Mouse (Mus musculus) midbrain, embryonic 10.5 days (tissue): ENCODE measurements around the gene Cemip. TPM values are rescaled to one million over a fixed set of nuclear protein-coding genes. Genes with fewer than 3 reads are reported as not detected.

ENCODE experiments used
- DNase-seq: peaks from one replicate; pipeline ENCODE4 v3.0.0-alpha.2; 2017; ENCODE audit warnings: low spot score
- H3K27ac ChIP-seq: fragments of 300-500 bp; sonication (generic); replicated peaks from 2 replicates; pipeline ENCODE4 v1.5.1; 2016; ENCODE audit warnings: mild to moderate bottlenecking
- H3K27me3 ChIP-seq: fragments of 300-500 bp; sonication (generic); 2 replicates; pipeline ENCODE4 v1.6.1; 2016; ENCODE audit warnings: low read depth, mild to moderate bottlenecking; ENCODE audit not compliant: poor library complexity, severe bottlenecking
- H3K36me3 ChIP-seq: fragments of 300-500 bp; sonication (generic); 2 replicates; pipeline ENCODE4 v1.6.1; 2016; ENCODE audit warnings: mild to moderate bottlenecking, moderate library complexity
- H3K4me1 ChIP-seq: fragments of 300-500 bp; sonication (generic); 2 replicates; pipeline ENCODE4 v1.6.1; 2016
- H3K4me3 ChIP-seq: fragments of 300-500 bp; sonication (generic); 2 replicates; pipeline ENCODE4 v1.5.1; 2016; ENCODE audit warnings: mild to moderate bottlenecking, moderate library complexity
- H3K9me3 ChIP-seq: fragments of 300-500 bp; sonication (generic); replicated peaks from 2 replicates; pipeline ENCODE4 v1.6.1; 2016; ENCODE audit warnings: mild to moderate bottlenecking
- WGBS: fragments of 180-500 bp; shearing (Covaris S2); methylation state at CpG from one replicate; pipeline ENCODE4 v1.1.7; 2016; 5-methylcytosine and 5-hydroxymethylcytosine counted together
- polyA plus RNA-seq: library from polyadenylated mRNA; unstranded; fragments of >200 nt; fragmentation: Nextera tagmentation; extraction: Ambion mirVana; gene quantifications from 2 replicates; pipeline ENCODE4 v1.2.1, GENCODE M21; 2016

Cemip gene
- polyA plus RNA-seq, 1 experiment from 2014 or later = 0.12 TPM

DNA sequence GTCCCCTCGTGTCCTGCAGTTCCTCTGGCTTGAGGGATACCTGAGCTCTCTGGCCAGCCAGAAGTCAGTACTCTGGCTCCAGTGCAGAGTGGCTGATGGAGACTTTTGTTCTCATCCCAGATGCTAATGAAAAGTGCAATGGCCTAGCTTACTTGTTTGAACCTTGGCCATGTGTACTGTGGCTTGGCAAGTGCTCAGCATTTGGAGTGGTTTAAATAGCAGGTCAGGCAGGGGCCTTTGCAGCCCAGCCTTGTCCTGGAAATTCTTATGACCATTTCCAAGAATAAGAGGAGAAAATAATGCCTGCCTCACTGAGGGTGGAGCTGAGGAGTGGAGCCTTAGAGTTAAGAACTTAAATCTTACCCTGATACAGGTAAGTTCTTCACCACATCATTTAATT lies 43.6 kb downstream of the Cemip start:
- H3K27me3 ChIP-seq = no peaks in the 10 kb centered on the region
- no peak overlapping the region for H3K4me3 ChIP-seq
- H3K9me3 ChIP-seq = no peaks in the 10 kb centered on the region
- H3K36me3 ChIP-seq = no peaks in the 10 kb centered on the region
- no peak overlapping the region for H3K27ac ChIP-seq
- 78% methylated on average over 1 of the region's 1 CpGs for WGBS
- H3K4me1 ChIP-seq = no peaks in the 10 kb centered on the region
- DNase-seq = no peak

DNA sequence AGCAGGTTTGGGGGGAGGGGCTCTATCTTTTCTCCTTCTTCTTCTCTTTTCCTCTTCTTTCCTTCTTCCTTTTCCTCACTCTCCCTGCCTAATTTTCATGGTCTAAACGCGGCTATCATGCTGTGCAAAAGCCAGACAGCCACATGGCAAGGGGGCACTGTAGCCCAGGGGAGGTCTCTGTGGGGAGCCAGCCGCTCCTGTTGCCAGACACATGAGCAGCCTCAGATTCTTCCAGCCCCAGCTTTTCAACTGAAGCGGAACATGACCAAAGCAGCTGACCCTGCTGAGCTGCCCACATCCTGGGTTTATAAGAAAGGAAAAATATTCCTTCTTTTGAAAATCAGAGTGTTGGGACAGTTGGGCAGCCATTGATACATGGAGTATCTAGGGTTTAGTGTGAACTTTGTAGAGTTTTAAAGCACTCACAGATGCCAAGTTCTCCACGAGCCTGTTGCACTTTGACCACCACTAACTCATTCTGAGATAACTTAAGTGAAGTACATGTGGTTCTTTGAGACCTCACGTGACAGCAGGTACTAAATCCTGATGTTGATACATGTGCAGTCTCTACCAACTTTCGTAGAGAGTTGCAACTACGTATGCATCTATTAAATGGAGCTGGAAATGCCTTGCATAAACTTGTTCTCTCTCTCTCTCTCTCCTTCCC lies 46.3 kb downstream of the Cemip start:
- 70% methylated on average over 8 of the region's 8 CpGs for whole genome bisulfite sequencing
- Histone ChIP-seq H3K36me3 (no peaks in the 10 kb centered on the region), H3K9me3 (no peaks in the 10 kb centered on the region), H3K4me1 (no peaks in the 10 kb centered on the region), H3K27ac (no peak overlapping the region), H3K4me3 (no peak overlapping the region), H3K27me3 (no peaks in the 10 kb centered on the region)
- DNase-seq = no peak

DNA sequence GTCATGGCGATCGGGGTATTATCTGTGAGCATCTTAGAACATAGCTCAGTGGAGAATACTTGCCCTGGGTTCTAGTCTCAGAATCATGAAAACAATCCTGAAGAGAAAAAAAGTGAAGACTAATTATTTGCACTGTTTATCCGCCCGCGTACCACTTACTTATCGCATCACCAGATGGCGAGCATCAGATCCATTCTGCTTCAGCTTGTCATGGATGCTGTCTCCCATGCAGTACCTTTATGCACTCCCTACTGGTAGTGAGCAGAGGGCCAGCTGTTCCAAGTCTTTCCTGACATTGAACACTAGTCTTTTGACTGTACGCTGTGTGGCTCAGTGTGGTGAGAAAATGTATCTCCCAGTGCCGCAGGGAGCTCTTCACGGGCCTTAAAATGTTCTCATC lies 47.7 kb downstream of the Cemip start:
- Histone ChIP-seq H3K4me1 (no peaks in the 10 kb centered on the region), H3K9me3 (no peaks in the 10 kb centered on the region), H3K36me3 (no peaks in the 10 kb centered on the region), H3K4me3 (no peak overlapping the region), H3K27ac (no peak overlapping the region), H3K27me3 (no peaks in the 10 kb centered on the region)
- 95% methylated on average over 10 of the region's 10 CpGs for WGBS
- DNase-seq = no peak

DNA sequence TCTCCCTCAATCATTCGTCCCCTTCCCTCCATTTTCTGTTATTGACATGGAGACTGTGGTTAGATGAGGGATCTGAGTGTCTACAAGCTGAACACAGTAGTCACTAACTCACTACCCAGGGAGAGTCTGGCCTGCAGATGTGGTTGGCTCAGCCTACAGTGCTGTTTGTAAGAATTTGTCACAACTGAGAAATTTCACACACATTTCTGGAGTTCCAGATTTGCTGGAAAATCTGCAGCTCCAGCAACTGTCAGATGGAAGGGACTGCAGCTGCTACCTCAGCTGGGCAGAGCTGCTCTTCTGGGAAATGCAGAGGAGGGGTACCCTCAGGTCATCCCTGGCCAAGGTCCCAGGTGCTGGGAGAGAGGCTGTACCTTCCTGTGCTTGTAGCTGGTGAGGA lies 53.5 kb downstream of the Cemip start:
- no peaks in the 10 kb centered on the region for H3K36me3 ChIP-seq
- H3K9me3 ChIP-seq = no peaks in the 10 kb centered on the region
- 74% methylated on average over 1 of the region's 1 CpGs for WGBS
- no peak for DNase-seq
- no peaks in the 10 kb centered on the region for H3K4me1 ChIP-seq
- H3K4me3 ChIP-seq = no peak overlapping the region
- H3K27me3 ChIP-seq = no peaks in the 10 kb centered on the region
- H3K27ac ChIP-seq = no peak overlapping the region

DNA sequence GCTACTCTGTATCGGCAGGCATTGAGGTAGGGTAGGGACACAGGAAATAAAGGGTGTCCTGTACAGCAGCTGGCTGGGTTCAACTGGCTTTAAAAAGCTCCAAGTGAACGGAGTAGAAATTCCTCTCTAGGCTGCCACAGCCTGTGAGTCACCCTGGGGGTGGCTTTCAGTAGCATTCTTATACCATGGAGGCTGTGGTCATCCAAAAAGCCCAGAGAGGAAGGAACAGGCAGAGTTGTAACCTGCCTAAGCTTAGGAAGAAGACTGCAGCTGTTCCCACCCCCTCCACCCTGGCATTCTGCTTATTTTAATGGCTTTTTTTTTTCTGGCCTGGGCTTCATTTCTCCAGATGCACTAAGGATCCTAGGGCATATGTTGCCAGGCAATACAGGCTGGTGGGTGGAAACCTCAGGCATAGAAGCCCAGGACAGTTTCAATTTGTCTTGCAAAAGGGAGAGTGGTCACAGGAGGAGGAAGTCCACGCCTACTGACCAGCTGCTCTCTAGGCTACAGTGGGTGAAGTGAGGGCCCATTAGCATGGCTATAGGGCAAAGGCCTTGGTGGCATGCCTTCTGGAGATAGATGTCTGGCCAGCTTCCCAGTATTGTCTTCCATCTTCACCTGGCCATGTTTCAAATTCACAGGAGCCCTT lies 57.1 kb downstream of the Cemip start:
- WGBS = 59% methylated on average over 3 of the region's 3 CpGs
- H3K36me3 ChIP-seq = no peaks in the 10 kb centered on the region
- DNase-seq = no peak
- no peak overlapping the region for H3K4me3 ChIP-seq
- H3K4me1 ChIP-seq = no peaks in the 10 kb centered on the region
- no peaks in the 10 kb centered on the region for H3K9me3 ChIP-seq
- H3K27me3 ChIP-seq = no peaks in the 10 kb centered on the region
- H3K27ac ChIP-seq = no peak overlapping the region

DNA sequence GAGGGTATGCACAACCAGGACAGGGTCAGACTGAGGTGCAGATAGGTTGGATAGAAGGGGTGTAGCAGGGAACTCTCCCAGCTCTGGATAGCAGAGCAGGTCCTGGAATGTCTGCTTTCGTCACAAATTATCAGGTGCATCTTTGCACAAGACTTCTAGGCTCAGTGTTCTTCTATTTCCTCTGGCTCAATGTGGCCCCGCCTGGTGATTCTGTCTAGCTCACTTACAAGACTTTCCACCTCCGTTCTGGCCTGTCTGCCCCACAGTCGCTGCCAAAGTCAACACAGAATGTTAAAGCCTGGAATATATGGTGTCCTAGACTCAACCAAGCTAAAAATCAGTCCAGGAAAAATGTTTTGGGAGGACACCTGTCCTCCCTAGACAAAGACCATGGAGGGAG lies 57.9 kb downstream of the Cemip start:
- H3K4me3 ChIP-seq = no peak overlapping the region
- WGBS = 89% methylated on average over 4 of the region's 4 CpGs
- no peaks in the 10 kb centered on the region for H3K36me3 ChIP-seq
- H3K27ac ChIP-seq = no peak overlapping the region
- DNase-seq = no peak
- no peaks in the 10 kb centered on the region for H3K4me1 ChIP-seq
- H3K27me3 ChIP-seq = no peaks in the 10 kb centered on the region
- no peaks in the 10 kb centered on the region for H3K9me3 ChIP-seq

DNA sequence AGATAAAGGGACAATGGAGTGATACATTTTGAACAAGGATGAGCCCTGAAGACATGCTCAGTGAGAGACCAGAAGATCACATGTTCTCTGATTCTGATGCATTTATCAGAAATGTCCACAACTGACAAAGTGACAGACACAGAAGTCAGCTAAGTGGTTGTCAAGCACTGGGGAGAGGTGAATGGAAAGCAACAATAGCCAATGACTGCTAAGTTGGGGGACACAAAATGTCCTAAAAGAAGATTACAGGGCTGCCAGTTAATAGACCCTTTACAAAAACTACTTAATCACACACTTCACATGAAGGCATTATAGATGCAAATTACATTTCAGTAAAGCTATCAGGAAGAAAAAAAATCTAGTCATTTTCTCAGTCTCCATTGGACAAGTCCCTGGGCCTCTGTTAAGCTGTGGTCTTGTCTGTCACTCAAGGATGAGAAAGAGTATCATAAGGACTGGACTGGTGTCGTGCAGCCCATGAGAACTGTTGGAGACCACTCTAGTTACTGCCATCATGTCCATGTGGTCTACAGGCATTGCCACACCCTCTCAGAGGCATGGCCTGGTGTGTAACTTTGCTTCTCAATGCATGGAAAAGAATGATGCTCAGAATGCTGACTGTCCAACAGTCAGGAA lies 59.2 kb downstream of the Cemip start:
- Histone ChIP-seq H3K9me3 (no peaks in the 10 kb centered on the region), H3K27me3 (no peaks in the 10 kb centered on the region), H3K4me1 (no peaks in the 10 kb centered on the region), H3K27ac (no peak overlapping the region), H3K36me3 (no peaks in the 10 kb centered on the region), H3K4me3 (no peak overlapping the region)
- no peak for DNase-seq
- 83% methylated on average over 1 of the region's 1 CpGs for WGBS

DNA sequence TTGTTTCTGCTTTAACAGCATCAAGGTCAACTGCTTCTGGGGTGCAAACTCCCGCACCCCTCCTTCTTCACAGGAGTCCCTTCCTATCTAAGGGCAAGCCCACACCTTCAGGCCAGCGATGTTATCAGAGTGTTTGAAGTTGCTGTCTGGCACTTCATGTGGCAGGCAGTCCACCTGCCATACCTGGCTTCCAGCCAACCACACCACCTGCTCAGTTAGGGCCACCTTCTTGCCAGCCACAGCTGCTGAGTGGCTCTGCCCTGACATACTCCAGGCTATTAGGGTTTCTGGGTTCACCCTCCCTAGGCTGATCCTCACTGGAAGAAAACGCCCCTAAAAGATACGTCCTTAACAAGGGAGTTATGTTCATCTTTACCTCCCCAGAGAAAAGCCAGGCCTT lies 60.2 kb downstream of the Cemip start:
- WGBS = 86% methylated on average over 4 of the region's 4 CpGs
- no peaks in the 10 kb centered on the region for H3K36me3 ChIP-seq
- no peaks in the 10 kb centered on the region for H3K27me3 ChIP-seq
- DNase-seq = no peak
- no peaks in the 10 kb centered on the region for H3K9me3 ChIP-seq
- H3K27ac ChIP-seq = no peak overlapping the region
- H3K4me3 ChIP-seq = no peak overlapping the region
- no peaks in the 10 kb centered on the region for H3K4me1 ChIP-seq

DNA sequence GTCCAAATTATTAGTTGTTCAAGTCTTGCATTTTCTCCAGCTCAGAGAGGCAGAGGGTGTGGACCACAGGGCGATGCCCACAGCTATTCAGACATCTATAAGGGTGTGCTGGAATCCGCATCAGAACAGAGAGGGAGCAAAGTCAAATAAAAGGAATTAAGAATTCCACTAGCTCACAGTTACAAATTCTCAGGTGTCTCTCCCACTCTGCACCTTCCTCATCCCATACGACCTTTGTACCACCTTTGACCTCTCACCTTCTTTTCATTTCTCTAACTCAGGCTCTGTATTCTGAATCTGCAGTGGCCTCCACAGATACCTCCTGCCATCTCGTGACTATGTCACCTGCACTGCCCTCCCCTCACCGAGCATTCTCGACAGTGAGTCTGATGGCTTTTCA lies 62.8 kb downstream of the Cemip start:
- 84% methylated on average over 6 of the region's 6 CpGs for WGBS
- Histone ChIP-seq H3K9me3 (no peaks in the 10 kb centered on the region), H3K36me3 (no peaks in the 10 kb centered on the region), H3K27me3 (no peaks in the 10 kb centered on the region), H3K4me1 (no peaks in the 10 kb centered on the region), H3K27ac (no peak overlapping the region), H3K4me3 (no peak overlapping the region)
- no peak for DNase-seq

DNA sequence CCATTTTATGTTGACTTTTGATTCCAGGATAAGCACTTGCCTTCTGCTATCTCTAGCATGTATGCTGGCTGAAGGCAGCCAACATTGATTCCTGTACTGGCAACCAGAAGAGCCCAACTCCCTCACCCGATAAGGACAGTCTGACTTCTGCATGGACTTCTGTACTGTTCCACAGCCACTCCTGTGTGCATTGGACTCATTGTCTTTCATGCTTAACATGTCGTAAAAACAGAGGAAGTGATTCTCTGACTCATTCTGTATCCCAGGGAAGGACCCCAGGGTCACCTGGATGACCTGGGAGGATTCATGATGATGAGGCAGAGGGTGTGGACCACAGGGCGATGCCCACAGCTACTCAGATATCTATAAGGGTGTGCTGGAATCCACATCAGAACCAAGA lies 63.8 kb downstream of the Cemip start:
- 83% methylated on average over 3 of the region's 3 CpGs for WGBS
- H3K4me1 ChIP-seq = no peaks in the 10 kb centered on the region
- DNase-seq = no peak

DNA sequence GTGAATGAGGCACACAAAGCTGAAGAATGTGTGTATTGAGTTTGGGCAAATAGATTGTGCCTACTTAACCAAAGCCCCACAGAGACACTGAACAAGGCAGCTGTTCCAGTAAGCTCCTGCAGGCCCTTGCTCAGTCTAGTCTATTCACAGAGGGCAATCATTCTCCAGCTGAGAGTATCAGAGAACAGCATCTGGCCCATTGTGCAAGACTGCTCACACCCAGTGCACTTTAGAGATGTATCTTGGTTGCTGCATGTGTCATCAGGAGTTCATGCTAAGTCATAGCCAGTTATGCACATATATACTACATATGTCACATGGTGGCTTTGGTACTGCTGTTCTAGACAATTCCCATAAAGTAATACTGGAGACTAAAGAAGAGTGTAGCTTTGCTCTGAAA lies 66.9 kb downstream of the Cemip start:
- no peak overlapping the region for H3K4me3 ChIP-seq
- no peaks in the 10 kb centered on the region for H3K4me1 ChIP-seq
- no peaks in the 10 kb centered on the region for H3K36me3 ChIP-seq
- H3K9me3 ChIP-seq = no peaks in the 10 kb centered on the region
- no peaks in the 10 kb centered on the region for H3K27me3 ChIP-seq
- H3K27ac ChIP-seq = no peak overlapping the region
- no peak for DNase-seq

More for the DNA sequence above, 63.8 kb downstream of the Cemip start:
- Histone ChIP-seq H3K9me3 (no peaks in the 10 kb centered on the region), H3K27me3 (no peaks in the 10 kb centered on the region), H3K27ac (no peak overlapping the region), H3K36me3 (no peaks in the 10 kb centered on the region), H3K4me3 (no peak overlapping the region)

DNA sequence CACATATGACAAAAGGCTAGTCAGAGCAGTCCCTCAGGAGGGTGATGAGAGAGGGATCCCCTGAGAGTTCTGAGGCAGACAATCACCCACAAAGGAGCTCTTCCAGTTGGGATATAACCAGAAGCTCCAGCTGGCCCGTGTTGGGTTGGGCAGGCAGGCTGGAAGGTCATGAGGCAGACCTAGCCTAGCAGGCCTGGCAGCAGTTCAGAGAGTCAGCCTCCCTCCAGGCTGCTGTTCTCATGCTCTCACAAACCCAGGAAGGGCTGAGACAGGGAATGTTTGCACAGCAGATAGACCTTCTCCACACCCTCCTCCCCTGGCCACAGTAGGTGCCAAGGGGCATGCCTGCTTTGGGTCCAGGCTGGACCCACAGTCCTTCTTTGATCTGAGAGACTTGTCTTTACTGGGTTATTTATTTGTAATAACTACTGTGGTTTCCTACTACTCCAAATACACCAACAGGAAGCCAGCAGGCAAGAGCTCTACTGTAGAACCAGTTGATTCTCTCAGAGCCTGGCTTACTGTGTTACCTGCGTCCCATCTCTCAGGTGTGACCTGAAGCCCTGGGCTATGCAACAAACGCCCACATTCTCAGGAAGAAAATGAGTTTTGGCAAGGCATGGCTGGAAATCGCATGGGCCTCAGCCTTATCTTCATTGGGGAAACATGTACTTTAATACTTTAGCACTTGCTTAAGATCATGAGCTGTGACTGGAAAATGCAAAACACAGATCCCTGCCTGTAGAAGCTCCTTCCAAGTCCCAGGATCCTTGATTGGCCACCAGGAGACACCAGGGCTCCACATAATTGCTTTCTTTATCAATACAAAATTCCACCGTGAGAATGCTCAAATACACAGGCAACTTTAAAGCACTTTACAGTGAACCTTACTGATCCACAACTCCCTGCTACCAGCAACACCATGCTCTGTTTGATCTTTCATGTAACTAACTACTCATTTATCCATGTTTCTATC lies 67.7 kb downstream of the Cemip start:
- Histone ChIP-seq H3K4me3 (no peak overlapping the region), H3K27ac (no peak overlapping the region), H3K4me1 (no peaks in the 10 kb centered on the region), H3K36me3 (no peaks in the 10 kb centered on the region), H3K27me3 (no peaks in the 10 kb centered on the region), H3K9me3 (no peaks in the 10 kb centered on the region)
- DNase-seq = no peak
- 81% methylated on average over 5 of the region's 5 CpGs for WGBS
